Mouse (Mus musculus): ENCODE data around the gene Orc1.

DNA sequence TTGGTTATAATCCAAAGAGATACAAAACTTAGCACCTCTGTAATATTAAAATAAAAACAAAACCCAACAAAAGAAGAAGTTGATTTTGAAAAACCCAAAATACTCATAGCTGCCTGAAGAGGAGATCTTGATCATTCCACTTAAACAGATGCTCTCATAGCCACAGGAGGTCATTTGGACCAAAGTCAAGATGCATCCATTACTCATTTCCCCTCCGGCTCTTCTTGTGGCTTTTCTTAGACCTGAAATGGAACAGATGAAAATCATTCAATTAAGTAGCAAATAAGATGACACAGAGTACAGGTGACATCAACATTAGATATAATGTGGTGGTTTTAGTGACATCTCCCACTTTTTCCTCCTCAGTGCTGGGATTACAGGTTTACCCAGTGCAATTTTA lies 14.2 kb upstream of the Orc1 start:
- TF ChIP-seq CTCF (IDR thresholded peaks at IDR 0.05; ENCODE audit: borderline replicate concordance, insufficient read depth, low read length): no peak
- no peak for TF ChIP-seq POLR2A (IDR thresholded peaks at IDR 0.05; ENCODE audit: low read depth, low read length)
